Mouse (Mus musculus) mature B cell (primary cell): ENCODE measurements around the gene Gm36210.

Experiments
- in situ Hi-C: fragments of 300-500 bp; cut with MboI; formaldehyde crosslinking; loops from 2 replicates; pipeline ENCODE4 v1.14.3; 2019

The Gm36210 gene

GRCm38 (mm10) chr7:4922931-4923565 lies 16.7 kb upstream of the Gm36210 start:
- in situ Hi-C loops: no loop called here

- in situ Hi-C loops: no loop called here
These were observed 16.2 kb upstream of the Gm36210 start for GRCm38 (mm10) chr7:4922508-4922907.

GRCm38 (mm10) chr7:4921824-4922482 lies 15.6 kb upstream of the Gm36210 start, which contains the start of gene Nat14:
TSS of gene Nat14 (plus strand) at chr7:4922028.
- in situ Hi-C loops: no loop called here

GRCm38 (mm10) chr7:4920976-4921823 lies 14.9 kb upstream of the Gm36210 start:
- in situ Hi-C loops: no loop called here

GRCm38 (mm10) chr7:4920496-4920895 lies 14.2 kb upstream of the Gm36210 start:
- in situ Hi-C loops: no loop called here

GRCm38 (mm10) chr7:4919971-4920370 lies 13.7 kb upstream of the Gm36210 start:
- in situ Hi-C loops: no loop called here

GRCm38 (mm10) chr7:4919096-4919495 lies 12.8 kb upstream of the Gm36210 start:
- in situ Hi-C loops: no loop called here

GRCm38 (mm10) chr7:4918681-4919080 lies 12.4 kb upstream of the Gm36210 start:
- in situ Hi-C loops: no loop called here

- in situ Hi-C loops: no loop called here
These were observed 11.2 kb upstream of the Gm36210 start for GRCm38 (mm10) chr7:4917494-4917893.

GRCm38 (mm10) chr7:4915669-4916416 lies 9.5 kb upstream of the Gm36210 start:
- in situ Hi-C loops: no loop called here

- in situ Hi-C loops: no loop called here
These were observed 8.8 kb upstream of the Gm36210 start, which contains the start of gene Zfp628 for GRCm38 (mm10) chr7:4915007-4915665. TSS of gene Zfp628 (plus strand) at chr7:4915217.

GRCm38 (mm10) chr7:4912248-4912647 lies 5.9 kb upstream of the Gm36210 start:
- in situ Hi-C loops: no loop called here

GRCm38 (mm10) chr7:4911561-4911960 lies 5.2 kb upstream of the Gm36210 start:
- in situ Hi-C loops: no loop called here

GRCm38 (mm10) chr7:4902404-4902803 lies 3.9 kb downstream of the Gm36210 start:
- in situ Hi-C loops: no loop called here

- in situ Hi-C loops: no loop called here
These were observed 5.1 kb downstream of the Gm36210 start for GRCm38 (mm10) chr7:4901171-4901570.

- in situ Hi-C loops: no loop called here
These were observed 5.8 kb downstream of the Gm36210 start for GRCm38 (mm10) chr7:4900523-4900851.

- in situ Hi-C loops: no loop called here
These were observed 6.4 kb downstream of the Gm36210 start for GRCm38 (mm10) chr7:4899649-4900522.

- in situ Hi-C loops: no loop called here
These were observed 7.3 kb downstream of the Gm36210 start for GRCm38 (mm10) chr7:4898851-4899648.

GRCm38 (mm10) chr7:4895186-4895585 lies 11.1 kb downstream of the Gm36210 start:
- in situ Hi-C loops: no loop called here

GRCm38 (mm10) chr7:4886680-4887079 lies 19.6 kb downstream of the Gm36210 start:
- in situ Hi-C loops: no loop called here
